Mouse (Mus musculus) right cerebral cortex, postnatal 4 days (tissue): Measurements from ENCODE around the gene Glrx2.

ENCODE experiments used
- DNase-seq: peaks from one replicate; pipeline ENCODE4 v3.0.0-alpha.2; 2022

The Glrx2 gene

GRCm38 (mm10) chr1:143762159-143762558 lies 46.0 kb downstream of the Glrx2 start:
- DNase-seq, result no peak

- DNase-seq, result no peak
Measured at GRCm38 (mm10) chr1:143764443-143764842, 48.3 kb downstream of the Glrx2 start.

DNA sequence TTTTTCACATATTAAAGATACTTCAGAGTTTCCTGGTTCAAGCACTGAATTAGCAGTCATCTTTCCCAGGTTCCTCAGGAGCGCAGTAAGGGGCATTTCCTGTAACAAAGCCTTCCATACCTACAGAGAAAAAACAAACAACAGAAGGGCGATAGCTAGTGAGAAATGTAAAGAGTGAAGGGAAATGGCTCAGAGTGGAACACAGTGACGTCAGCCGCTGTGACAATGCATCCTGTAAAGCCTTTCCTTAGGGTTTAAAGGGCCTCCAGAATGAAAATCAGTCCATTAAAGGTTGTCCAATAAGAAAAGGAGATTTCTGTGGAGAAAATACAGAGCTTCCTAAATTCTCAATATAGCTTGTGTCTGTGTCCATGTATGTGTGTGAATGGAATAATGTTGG lies 49.7 kb downstream of the Glrx2 start:
- DNase-seq, result no peak

- DNase-seq, result no peak
Measured at GRCm38 (mm10) chr1:143766238-143766637, 50.1 kb downstream of the Glrx2 start.

- DNase-seq, result no peak
Measured at GRCm38 (mm10) chr1:143770444-143771109, 54.4 kb downstream of the Glrx2 start.

DNA sequence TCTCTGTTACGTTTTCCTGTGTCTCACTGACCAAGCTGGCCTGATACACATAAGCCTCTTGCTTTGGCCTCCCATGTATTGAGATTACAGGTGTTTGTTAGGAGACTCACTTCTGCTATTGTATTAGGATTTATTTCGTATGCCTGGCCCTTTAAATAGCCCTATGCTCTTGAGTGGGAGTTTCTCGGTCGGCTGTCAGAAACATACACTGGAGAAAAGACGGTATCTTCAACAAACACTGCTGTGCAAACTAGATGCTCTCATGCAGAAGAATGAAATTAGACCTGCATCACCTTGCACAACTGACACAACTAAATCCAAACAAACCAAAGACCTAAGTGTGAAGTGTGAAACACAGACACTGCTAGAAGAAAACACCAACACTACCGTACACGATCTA lies 56.9 kb downstream of the Glrx2 start:
- no peak for DNase-seq

DNA sequence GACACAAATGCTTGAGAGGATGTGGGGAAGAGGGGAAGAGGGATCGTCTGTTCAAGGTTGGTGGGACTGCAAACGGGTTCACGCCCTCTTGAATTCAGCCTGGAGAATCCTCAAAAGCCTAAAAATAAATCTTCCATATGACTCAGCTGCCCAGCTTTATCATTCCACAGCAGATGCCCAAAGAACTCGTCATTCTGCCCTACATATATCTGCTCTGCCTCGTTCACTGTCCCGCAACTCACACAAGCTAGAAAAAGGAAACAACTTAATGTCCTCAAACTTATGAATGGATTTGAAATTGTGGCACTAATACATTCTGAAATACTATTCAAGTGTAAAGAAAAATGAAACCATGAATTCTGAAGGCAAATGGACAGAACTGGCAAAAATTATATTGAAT lies 57.8 kb downstream of the Glrx2 start:
- no peak for DNase-seq

- DNase-seq, result peak; percentile 99
Measured at GRCm38 (mm10) chr1:143776446-143777411, 60.6 kb downstream of the Glrx2 start, which contains the start of the genes Trove2 and Uchl5. Trove2 (minus strand) TSS chr1:143777068. Uchl5 (plus strand) TSS chr1:143777272.

DNA sequence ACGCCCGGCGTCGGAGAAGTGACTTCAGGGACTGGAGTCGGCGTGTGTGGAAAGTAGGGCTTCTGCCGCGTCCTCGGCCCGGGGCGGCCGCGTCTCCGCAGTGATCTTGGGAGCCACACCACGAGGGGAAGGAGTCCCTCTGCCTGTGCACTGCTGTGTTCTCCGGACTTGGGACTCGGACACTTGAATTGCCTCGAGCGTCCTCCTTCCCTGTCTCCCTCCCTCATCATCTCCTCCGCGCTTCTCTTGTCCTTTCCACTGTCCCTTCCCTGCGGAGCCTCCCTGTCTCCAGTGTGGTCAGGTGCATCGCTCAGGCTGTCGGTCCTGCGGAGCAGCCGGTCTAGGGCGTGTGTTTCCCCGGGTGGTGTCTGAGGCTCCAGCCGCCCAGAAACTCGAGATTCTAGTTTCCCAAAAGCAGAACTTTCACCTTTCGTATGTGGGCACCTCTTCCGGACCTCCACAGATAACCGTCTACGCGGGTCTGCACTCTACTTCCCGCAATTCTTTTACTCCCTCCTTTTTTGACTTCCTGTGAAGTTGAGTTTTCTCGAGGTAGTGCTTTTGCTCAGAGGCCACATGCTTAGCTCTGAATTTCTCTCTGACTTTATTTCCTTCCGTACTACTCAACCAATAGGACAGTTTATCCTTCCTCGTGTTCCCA lies 61.5 kb downstream of the Glrx2 start:
- DNase-seq, result no peak

- DNase-seq, result no peak
Measured at GRCm38 (mm10) chr1:143788584-143789227, 72.6 kb downstream of the Glrx2 start.
